Mouse (Mus musculus) kidney, embryonic 16.5 days (tissue): ENCODE results near the gene Klrd1. TPM values are rescaled to one million over a fixed set of nuclear protein-coding genes. Genes with fewer than 3 reads are reported as not detected.
"Not testable (repeated sequence)": the region's sequence is repeated elsewhere in the genome, so short reads cannot be mapped to it uniquely, and the experiment has no call there.

Source experiments
- ATAC-seq: fragments of 200-750 bp; cut with Nextera tagmentation; 2 replicates; pipeline ENCODE4 v1.8.0; 2017; ENCODE audit warnings: moderate TSS enrichment; ENCODE audit not compliant: low FRiP score, low TSS enrichment
- H3K27ac ChIP-seq: fragments of 300-500 bp; sonication (generic); 2 replicates; pipeline ENCODE4 v1.5.1; 2014; ENCODE audit warnings: low read length
- H3K27me3 ChIP-seq: fragments of 300-500 bp; sonication (generic); 2 replicates; pipeline ENCODE4 v1.6.1; 2014; ENCODE audit warnings: low read length, control low read depth, mixed read lengths; ENCODE audit not compliant: insufficient read depth
- H3K36me3 ChIP-seq: fragments of 300-500 bp; sonication (generic); 2 replicates; pipeline ENCODE4 v1.6.1; 2014; ENCODE audit warnings: low read length, control low read depth, mixed read lengths; ENCODE audit not compliant: insufficient read depth
- H3K4me1 ChIP-seq: fragments of 300-500 bp; sonication (generic); 2 replicates; pipeline ENCODE4 v1.6.1; 2014; ENCODE audit warnings: low read length, control low read depth, mixed read lengths; ENCODE audit not compliant: insufficient read depth
- H3K4me2 ChIP-seq: fragments of 300-500 bp; sonication (generic); replicated peaks from 2 replicates; pipeline ENCODE4 v1.6.1; 2014; ENCODE audit warnings: low read depth, low read length
- H3K4me3 ChIP-seq: fragments of 300-500 bp; sonication (generic); 2 replicates; pipeline ENCODE4 v1.5.1; 2014; ENCODE audit warnings: mild to moderate bottlenecking, low read length
- H3K9ac ChIP-seq: fragments of 300-500 bp; sonication (generic); replicated peaks from 2 replicates; pipeline ENCODE4 v1.6.1; 2014; ENCODE audit warnings: low read length
- H3K9me3 ChIP-seq: fragments of 300-500 bp; sonication (generic); 2 replicates; pipeline ENCODE4 v1.6.1; 2016; ENCODE audit warnings: low read length, control low read depth
- WGBS: fragments of 180-500 bp; shearing (Covaris S2); extraction: QIAGEN DNeasy Blood & Tissue Kit; methylation state at CpG from one replicate; pipeline ENCODE4 v1.1.7; 2014; 5-methylcytosine and 5-hydroxymethylcytosine counted together
- polyA plus RNA-seq: library from polyadenylated mRNA; unstranded; fragments of >200 nt; fragmentation: Nextera tagmentation; extraction: Ambion mirVana; gene quantifications from 2 replicates; pipeline ENCODE4 v1.2.1, GENCODE M21; 2015

Gene Klrd1
- polyA plus RNA-seq, 1 experiment from 2014 or later: 0.32 TPM

- not testable (repeated sequence) for H3K36me3 ChIP-seq, H3K4me3 ChIP-seq, H3K27ac ChIP-seq, H3K4me1 ChIP-seq, H3K4me2 ChIP-seq, H3K27me3 ChIP-seq, ATAC-seq, H3K9ac ChIP-seq, H3K9me3 ChIP-seq
- WGBS: 100% methylated on average over 1 of the region's 3 CpGs
Observed at GRCm38 (mm10) chr6:129644054-129644453, 52.5 kb downstream of the Klrd1 start.

Other genes starting within 250 kb of the Klrd1 start
- 0.67 and 0.74 TPM in 2 replicates for gene Clec12a, start 249.1 kb upstream of the Klrd1 start, polyA plus RNA-seq
- gene Clec12b, start 205.9 kb upstream of the Klrd1 start, polyA plus RNA-seq: 0.11 TPM in 1 of 2 replicates, not detected in the other
- 1.8 and 1.9 TPM in 2 replicates for gene Clec1b, start 194.5 kb upstream of the Klrd1 start, polyA plus RNA-seq
- 0.41 and 0.54 TPM in 2 replicates for gene Clec9a, start 182.9 kb upstream of the Klrd1 start, polyA plus RNA-seq
- gene Clec1a, start 139.8 kb upstream of the Klrd1 start, polyA plus RNA-seq: 11.3 and 12.8 TPM in 2 replicates
- gene Olr1, start 84.6 kb upstream of the Klrd1 start, polyA plus RNA-seq: not detected in 2 replicates
- gene Tmem52b, start 79.2 kb upstream of the Klrd1 start, polyA plus RNA-seq: 61.5 and 63.1 TPM in 2 replicates
- 74.1 and 77.7 TPM in 2 replicates for gene Gabarapl1, start 58.6 kb upstream of the Klrd1 start, polyA plus RNA-seq
- gene Klre1, start 13.9 kb upstream of the Klrd1 start, polyA plus RNA-seq: not detected in 2 replicates
- 0.09 TPM in 1 of 2 replicates, not detected in the other for gene Klrk1, start 32.1 kb downstream of the Klrd1 start, polyA plus RNA-seq
- not detected in 2 replicates for gene Klrc3, start 51.6 kb downstream of the Klrd1 start, polyA plus RNA-seq
- gene Klrc2, start 68.9 kb downstream of the Klrd1 start, polyA plus RNA-seq: not detected in 2 replicates
- not detected in 2 replicates for gene Klrc1, start 87.2 kb downstream of the Klrd1 start, polyA plus RNA-seq
- gene Klri1, start 125.3 kb downstream of the Klrd1 start, polyA plus RNA-seq: not detected in 2 replicates
- not detected in 2 replicates for gene Klri2, start 148.7 kb downstream of the Klrd1 start, polyA plus RNA-seq
- not detected in 2 replicates for gene Gm156, start 192.5 kb downstream of the Klrd1 start, polyA plus RNA-seq